Mouse (Mus musculus) thymus, postnatal 0 days (tissue): Measurements from ENCODE around the gene Tead3. TPM values are rescaled to one million over a fixed set of nuclear protein-coding genes. Genes with fewer than 3 reads are reported as not detected.
"Not testable (repeated sequence)": the region's sequence is repeated elsewhere in the genome, so short reads cannot be mapped to it uniquely, and the experiment has no call there.

Experiments
- DNase-seq: peaks from one replicate; pipeline ENCODE4 v3.0.0-alpha.2; 2015; ENCODE audit warnings: low spot score
- polyA plus RNA-seq: library from polyadenylated mRNA; unstranded; fragments of >200 nt; fragmentation: Nextera tagmentation; extraction: Ambion mirVana; gene quantifications from 2 replicates; pipeline ENCODE4 v1.2.1, GENCODE M21; 2015

Gene Tead3
- polyA plus RNA-seq, 1 experiment from 2014 or later = 2.2 TPM

DNA sequence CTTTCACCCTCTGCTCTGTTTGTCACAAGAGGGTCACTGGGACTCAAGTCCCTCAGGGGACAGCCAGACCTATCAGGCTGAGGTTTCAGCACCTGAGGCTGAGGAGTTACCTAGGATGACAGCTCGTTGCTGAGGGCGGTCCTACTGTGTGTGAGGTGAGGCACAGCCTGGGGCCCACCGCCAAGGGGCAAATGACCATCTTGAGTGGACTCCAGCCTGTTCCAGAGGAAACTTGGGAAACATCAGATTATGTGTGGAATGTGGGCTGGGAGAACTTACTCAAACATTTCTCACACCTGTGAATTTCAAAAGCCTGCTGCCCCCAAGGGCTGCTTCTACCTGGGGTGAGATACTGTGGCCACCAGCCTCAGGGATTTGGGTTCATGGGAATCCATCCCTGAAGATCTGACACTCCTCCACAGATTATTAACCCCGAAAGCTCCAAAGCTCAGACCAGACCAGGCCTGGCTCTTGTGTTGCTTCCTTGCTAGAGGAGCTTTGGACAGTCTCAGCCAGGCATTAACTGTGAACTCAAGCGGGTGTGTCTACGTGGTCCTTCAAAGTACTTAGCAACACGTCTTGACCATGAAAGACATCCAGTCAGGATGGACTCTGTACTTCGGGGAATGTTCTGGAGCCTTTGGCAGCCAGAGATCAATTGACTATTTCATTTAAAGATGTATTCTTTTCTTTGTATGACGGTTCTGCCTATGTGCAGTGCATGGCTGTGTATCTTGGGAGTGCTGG is 10.1 kb upstream of the Tead3 start:
- no peak for DNase-seq

DNA sequence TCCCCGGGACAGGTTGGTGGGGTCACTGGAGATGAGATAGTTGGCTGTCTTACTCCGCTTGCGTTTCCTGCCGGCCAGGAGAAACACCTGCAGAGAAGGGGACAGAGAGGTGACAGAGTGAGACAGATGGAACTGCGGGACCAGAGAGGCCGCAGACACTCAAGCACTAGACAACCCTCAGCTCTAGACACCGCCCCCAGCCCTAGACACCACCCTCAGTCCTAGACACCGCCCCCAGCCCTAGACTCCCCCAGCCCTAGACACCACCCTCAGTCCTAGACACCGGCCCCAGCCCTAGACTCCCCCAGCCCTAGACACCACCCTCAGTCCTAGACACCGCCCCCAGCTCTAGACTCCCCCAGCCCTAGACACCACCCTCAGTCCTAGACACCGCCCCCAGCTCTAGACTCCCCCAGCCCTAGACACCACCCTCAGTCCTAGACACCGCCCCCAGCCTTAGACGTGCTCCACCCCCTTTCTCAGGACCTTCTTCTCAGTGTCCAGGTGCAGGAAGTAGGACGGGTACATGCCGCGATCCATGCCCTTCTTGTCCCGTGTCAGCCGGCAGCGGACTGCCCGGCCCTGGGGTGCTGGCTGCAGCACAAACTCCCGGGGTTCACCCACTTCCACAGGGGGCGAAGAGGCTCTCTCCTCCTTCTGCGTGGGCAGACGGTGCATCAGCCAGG is 8.1 kb upstream of the Tead3 start:
- DNase-seq = not testable (repeated sequence)

DNA sequence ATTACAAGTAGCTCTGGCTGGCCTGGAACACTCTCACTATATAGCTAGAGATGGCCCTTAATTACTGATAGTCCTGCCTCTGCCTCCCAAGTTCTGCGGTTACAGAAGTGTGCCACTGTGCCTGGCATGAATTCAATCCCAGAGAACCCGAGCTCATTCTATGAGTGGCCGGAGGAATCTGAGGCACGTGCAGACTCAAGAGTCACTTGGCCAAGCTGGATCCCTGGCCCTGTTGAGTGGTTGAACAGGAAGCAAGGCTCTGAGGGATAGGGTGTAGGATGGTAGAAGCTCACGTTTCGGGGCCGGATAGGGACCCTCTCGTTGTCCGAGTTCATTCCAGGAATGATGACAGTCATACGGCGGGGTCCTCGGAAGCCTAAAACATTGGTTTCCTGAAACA is 5.3 kb upstream of the Tead3 start:
- DNase-seq = no peak

DNA sequence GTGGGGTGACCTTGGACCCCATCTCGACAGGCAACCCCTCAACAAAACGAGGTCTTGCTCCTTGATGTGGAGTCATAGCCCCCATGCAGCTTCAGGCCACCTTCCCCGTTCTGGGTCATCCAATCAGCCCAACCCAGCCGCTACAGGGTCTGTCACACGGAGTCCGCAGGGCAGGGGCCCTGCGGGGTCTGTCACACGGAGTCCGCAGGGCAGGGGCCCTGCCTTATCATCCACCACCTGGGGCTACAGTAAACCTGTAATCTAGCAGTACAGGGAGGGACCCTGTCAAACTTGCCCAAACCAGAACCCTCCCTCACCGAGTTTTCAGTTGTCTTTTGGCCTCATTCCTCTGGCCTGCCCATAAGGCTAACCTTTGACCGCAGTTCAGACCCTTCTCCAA is 1.4 kb upstream of the Tead3 start:
- no peak for DNase-seq

DNA sequence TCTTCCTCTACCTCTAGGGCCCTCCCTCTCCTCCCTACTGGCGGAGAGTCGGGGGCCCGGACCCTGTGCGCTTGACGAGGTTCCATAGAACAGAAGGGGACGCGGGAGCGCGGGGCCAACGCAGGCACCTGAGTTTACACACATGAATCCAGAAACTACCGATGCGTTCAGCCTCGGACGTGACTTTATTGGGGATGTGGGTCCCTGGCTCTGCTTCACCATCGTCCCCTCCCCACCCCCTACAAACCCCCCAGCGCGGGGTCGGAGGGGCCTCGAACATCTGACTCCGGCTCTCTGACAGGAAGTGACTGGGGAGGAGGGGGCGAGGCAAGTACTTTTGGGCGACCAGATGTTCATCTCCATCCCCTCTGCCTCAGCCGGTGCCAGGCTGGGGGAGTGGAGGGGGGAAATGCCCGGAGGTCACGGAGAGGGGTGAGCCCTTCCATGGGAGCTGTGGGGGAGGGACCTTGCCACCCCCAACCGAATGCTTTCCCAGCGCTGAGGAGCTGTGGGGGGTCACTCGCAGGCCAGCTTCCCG is 805 bp upstream of the Tead3 start:
- peak; percentile 57 for DNase-seq

DNA sequence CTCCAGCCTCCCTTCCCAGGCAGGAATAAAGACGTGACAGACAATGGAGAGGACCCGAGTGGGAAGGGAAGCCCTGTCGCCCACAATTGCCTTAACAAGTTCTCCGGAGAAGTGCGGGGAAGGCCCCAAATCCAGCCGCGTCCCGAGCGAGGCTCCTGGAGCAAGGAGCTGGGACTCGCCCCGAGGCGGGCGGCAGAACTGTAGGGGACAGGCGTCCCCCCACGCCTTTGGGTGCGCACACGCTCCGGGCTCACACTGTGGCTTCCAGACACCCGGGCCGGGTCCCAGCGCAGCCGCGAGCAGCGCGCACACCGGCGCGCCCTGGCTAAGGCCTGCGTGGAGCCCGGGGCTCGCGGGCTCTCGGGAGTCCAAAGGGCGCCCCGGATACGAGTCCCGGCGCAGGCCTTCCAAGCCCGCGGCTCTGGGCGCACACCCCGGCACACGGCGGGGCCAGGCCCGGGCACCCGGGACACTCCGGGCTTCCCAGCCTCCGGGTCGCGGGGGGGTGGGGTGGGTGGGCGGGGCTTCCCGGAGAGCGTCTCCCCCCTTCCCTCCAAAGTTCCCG is 634 bp downstream of the Tead3 start:
- DNase-seq = peak; percentile 37

DNA sequence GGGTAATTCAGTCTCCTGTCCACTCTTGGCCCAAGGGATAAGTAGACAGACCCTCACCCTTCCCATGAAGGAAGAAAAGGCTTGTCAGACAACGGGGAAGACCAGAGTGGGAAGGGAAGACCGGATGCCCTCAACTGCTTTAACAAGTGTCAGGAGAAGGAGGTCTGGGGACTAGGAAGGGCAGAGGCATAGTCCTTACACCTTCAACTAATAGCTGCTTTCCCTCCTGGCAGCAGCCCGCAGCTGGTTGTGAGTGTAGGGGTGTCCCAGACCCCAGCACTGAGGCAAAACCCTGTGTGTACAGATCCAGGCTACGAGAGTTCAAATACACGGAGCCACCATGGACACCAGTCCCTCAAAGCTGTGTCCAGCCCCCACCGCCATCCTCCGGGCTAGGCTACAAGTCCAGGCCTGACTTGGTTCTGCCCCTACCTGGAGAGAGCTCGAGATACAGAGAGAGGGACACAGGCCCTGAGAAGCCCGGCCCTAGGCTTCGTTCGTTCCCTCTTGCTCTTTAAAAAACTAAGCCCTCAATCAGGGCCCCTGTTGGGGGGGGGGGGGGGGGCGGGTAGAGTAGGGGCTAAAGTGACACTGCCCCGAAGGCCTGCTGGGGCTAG is 1.2 kb downstream of the Tead3 start:
- no peak for DNase-seq

DNA sequence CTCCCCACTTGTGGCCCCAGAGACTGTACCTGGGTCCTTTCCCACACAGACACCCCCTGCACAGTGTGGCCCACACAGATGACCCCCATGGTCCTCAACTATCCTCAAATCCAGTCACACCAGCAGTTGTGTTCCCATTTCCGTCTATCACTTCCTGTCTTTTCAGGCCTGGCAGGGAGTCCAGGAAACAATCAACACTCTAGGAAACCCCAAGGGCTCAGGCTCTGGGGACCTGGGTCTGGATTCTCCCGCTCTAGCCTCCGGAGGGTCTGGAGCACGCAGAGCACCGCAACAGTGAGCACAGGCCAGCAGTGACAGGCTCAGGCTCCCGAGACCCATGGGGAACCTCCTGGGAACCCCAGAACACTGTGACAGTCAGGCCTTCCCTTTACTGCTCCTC is 2.4 kb downstream of the Tead3 start:
- no peak for DNase-seq

DNA sequence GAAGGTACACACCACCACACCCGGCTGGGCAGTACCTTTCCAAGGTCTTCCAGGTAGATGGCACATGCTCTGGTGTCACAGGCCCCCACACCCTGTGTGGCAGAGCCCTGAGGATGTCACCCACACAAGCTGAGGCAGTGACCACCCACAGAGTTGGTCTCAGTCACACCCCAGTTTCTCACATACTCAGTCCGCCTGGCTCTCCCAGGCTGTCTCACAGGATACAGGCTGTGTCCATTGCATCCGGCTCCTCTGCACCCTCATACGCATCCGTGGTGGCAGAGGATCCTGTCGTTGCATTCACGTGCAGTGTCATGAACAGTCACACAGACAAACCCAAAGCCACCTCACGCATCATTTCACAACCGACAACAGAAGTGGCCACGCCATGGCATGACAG is 3.3 kb downstream of the Tead3 start:
- DNase-seq = no peak

DNA sequence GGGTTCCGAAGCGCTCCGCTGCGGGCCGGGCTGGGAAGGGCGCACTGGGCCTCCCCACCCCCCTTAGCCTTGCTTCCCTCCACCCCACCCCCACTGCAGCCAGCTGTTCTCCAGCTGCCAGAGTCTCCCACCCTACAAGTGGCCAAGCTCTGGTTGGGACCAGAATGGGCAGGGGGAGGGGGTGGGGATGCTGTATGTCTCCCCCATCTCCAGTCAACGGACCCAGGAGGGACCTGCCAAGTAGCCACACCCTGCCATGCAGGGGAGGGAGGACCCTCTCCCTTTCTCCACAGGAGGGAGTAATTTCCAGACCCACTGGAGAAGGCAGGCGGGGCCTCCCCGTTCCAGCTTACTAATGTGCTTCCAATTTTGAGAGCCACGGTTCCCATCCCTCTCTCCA is 4.7 kb downstream of the Tead3 start:
- no peak for DNase-seq

DNA sequence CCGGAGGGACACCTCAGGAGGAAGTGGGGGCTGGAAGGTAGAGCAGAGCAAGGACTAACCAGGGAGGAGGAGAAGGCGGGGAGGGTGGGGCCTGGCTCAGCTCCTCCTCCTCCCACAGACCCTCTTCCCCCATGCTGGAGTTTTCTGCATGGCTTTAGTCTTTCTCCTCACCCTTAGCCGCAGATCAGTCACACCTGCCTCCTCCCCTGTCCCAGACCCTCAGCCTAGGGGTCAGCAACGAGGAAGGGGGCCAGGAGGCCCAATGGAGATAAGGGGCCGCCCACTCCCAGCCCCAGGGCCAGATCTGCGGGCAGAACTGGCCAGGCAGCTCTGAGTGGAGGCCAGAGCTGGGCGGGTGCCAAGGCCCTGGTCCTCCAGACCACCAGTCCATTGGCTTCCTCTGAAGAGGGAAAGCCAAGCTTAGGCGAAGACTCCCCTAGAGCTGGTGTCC is 5.3 kb downstream of the Tead3 start:
- no peak for DNase-seq

DNA sequence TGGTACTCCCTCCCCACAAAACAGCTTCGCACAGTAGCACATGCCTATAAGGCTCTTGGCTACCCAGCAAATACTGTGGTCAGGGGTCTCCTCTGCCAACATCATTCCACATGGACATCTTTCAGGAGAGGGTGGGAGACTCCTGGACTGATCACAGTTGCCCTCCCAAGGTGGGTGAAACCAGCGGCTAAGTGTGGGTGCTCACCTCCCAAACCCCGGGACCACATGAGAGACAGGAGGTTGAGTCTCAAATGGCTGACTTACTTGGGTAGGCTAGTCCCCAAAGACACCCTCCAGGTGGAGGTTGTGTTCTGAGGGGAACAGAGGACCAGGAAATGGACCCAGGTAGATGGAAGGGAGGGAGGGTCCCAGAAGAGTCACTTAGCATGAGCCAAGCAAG is 5.9 kb downstream of the Tead3 start:
- no peak for DNase-seq

DNA sequence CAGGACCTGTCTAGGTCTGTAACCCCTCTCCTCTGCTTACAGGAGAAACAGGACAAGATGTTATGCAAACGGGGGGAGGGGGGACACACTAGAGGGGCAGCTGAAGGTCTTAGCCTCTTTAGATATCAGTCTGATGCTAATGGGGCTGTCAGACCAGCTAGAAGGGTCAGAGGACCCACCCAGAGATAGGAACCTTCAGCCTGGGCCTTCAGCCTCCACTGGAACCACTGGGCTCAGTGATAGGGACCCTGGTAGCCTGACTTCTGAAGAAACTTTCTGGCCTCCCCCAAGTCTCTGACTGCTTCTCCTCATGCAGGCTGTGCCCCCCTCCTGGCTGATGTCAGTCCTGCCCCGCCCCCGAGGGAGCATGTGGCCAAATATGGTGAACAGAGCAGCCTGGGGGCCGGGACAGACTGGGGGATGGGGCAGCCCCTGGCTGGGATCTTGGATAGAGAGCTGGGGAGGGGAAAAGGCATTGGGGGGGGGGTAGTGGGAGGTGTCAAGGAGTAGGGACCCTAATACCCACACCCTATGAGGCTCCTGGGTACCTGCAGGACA is 6.5 kb downstream of the Tead3 start:
- DNase-seq = no peak

DNA sequence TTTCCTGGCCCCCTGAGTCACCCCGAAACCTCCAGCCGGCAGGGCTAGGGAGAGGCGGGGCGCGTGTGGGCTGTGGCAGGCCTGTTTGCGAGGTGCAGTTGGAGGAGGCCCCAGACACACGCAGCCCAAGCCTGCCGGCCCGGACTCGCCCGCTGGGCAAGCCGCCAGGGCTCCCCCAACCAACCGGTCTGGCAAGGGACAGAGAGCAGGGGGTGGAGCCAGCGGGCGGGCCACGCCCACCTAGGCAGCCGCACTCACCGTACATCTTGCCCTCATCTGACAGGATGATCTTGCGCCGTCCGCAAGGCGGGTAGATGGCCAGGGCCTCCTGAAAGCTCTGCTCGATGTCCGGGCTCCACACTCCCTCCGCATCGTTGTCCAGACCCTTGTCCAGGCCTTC is 9.5 kb downstream of the Tead3 start:
- no peak for DNase-seq

DNA sequence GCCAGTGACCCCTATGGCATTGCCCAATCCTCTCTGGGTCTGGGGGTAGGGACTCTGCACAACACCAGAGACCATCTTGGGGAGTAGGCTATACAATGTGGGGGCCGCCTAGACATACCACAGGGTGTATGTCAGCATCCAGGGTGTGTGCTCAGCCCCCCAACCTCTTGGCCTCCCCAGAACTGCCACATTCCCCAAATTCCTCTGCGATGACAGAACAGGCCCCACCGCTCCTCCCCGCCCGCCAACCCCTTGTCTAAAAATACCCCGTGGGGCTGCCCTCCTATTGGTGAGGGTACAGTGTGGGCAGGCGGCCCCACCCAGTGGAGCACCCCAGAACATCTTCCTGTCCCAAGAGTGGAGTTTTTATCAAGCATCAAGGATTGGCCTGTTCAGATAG is 10.0 kb downstream of the Tead3 start:
- no peak for DNase-seq

DNA sequence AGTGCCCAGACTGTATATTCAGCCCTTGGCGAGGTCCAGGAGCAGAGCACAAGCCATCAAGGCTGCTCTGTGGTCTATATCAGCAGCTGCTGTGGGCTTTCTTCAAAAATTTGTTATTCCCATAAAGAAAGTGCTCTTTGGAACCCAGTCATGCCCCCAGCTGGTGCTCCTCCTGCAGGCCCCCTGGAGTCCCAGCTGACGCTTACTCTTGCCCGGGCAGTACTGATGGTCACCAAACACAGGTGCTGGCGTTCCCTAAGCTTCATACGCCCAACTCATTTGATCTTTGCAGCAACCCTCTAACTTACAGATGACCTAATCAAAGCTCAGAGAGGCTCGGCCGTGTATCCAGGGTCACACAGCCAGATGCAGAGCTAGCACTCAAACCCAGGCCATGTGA is 13.1 kb downstream of the Tead3 start:
- DNase-seq = no peak

DNA sequence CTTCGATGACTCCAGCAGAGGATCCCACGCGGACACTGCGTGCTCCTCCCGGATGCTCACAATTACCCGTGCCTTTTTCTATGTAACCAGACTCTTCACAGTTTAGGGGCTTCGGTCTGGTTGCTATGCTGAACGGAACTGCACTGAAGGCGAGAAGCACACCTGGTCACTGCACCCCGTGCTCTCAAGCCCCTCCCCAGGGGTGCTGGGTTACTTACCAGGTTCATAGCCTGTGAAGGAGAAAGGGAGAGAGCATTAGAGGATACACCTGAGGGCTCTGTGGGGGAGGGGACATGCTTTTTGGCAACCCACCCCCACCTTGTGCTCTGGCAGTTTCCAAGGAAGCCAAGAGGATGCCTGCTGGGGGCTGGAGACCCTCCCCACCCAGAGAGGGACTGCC is 15.3 kb downstream of the Tead3 start:
- no peak for DNase-seq

DNA sequence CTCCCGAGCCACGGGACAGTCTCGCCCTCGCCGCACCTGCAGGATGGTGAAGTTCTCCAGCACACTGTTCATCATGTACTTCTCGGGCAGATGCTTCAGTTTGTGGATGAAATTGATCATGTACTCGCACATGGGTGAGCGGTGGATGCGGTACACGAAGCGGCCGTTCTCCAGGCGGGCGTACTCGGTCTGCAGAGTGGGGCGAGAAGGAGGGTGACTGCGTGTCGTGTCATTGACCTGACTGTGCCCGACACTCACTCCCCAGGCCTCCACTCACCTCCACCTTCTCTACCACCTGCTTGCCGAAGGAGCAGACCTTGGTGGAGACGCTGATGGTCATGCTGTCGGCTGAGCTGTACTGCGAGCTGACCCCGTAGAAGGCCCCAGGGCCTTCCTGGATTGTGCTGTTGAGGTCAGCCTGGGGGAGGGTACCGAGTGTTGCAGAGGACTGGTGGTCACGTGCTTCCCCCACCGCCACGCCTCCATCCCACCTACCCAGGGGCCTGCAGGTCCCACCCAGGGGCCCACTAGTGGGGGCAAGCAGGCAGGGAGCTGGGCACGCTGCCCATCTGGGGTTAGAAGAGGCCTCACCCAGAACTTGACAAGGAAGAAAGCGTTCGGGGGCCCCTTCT is 17.6 kb downstream of the Tead3 start:
- no peak for DNase-seq

DNA sequence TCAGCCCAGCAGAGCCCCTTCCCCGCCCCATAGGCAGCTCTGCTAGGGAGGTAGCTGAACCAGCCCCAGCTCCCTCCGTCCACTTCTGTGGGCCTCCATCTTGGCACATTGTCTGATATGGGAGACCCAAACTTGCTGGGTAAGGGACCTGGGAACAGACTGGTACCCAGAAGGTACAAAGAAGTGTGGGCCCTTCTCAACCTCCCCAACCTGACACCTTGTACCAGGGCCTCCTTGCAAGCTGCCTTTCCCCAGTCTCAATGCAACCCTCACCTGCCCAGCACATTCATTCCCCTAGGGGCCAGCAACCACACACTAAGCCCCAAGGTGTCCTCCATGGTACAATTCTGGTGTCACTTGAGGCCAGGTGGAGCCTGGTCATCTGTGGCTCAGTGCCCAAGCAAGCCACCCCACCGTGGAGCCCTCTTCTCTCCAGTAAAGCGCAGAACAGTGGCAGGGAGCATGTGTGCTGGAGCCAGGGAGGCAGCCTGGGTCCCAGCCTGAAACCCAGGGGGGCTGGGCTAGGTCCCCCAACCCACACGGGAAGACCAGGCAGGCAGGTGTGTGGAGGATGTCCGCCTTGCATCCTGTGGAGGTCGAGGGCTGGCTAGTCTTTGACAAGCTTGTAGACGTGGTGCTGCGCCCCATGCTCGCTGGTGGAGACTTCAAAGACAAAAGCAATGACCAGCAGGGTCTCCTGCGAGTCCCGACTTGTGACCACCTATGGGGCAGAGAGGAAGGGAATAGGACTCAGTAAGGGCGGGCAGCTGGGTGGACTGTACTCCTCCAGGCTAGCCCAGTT is 18.3 kb downstream of the Tead3 start:
- DNase-seq = no peak
